ENCODE assay signal across 9 mouse cellular contexts in genomic region chr6:113603993-113604392, GRCm38 (mm10). TPM values are rescaled to one million over a fixed set of nuclear protein-coding genes. Genes with fewer than 3 reads are reported as not detected.
DNase-seq lines count a peak whose midpoint lies in the region; ATAC-seq and TF ChIP-seq lines count a peak whose summit lies in the region.
"Had no signal": no experiment of that assay in that cellular context is flagged by ENCODE, and none has a peak within 500 bp of the region (broad histone marks: within the 10 kb centered on the region; RNA-seq: fewer than 3 reads in every experiment).

No protein-coding gene starts in this region.

- H3K36me3 ChIP-seq in heart, postnatal 0 days (replicated peaks; ENCODE audit: control insufficient read depth, insufficient read depth, low read length): 0 out of 2 replicates have a peak, but pooled peaks cover 11% of the 10 kb centered on the region
- peaks cover 27% of the 10 kb centered on the region for H3K36me3 ChIP-seq in midbrain, embryonic 10.5 days

- peak overlapping the region; percentile 82 for H3K27ac ChIP-seq in heart, postnatal 0 days (ENCODE audit: low read depth)
- peak overlapping the region; percentile 94 for H3K27ac ChIP-seq in midbrain, embryonic 10.5 days (replicated peaks)

- 57% methylated on average over 12 of the region's 12 CpGs for WGBS in heart, postnatal 0 days
- 50% methylated on average over 12 of the region's 12 CpGs for WGBS in midbrain, embryonic 10.5 days

- DNase-seq in heart, postnatal 0 days (ENCODE audit: low spot score): no peak
- no peak for DNase-seq in heart, adult 9 months (ENCODE audit: low spot score in 2 of 2)
- DNase-seq in Muller cell, postnatal 12 days (ENCODE audit: inconsistent ontology term): peak; percentile 6
- DNase-seq in forelimb bud, embryonic 11.5 days (ENCODE audit: low read depth, low spot score): peak; percentile 4
- no peak for DNase-seq in midbrain, embryonic 10.5 days (ENCODE audit: low spot score)
- no peak for DNase-seq in gastrocnemius, postnatal 10 days
- DNase-seq in urinary bladder, postnatal 10 days (ENCODE audit: low spot score): no peak

- H3K4me2 ChIP-seq in heart, postnatal 0 days (ENCODE audit: low read depth, low read length): peak overlapping the region; percentile 63

- no peak for TF ChIP-seq CTCF in heart, postnatal 0 days (IDR thresholded peaks at IDR 0.05; ENCODE audit: low read depth)

- H3K4me1 ChIP-seq in heart, postnatal 0 days (ENCODE audit: control insufficient read depth, insufficient read depth): peaks cover 18% of the 10 kb centered on the region; the same call in 1 of the 2 replicates
- peaks cover 29% of the 10 kb centered on the region for H3K4me1 ChIP-seq in midbrain, embryonic 10.5 days

- H3K4me3 ChIP-seq in heart, postnatal 0 days (ENCODE audit: low read depth, low read length): peak overlapping the region; percentile 65
- peak overlapping the region; percentile 87 for H3K4me3 ChIP-seq in midbrain, embryonic 10.5 days

- TF ChIP-seq EP300 in heart, postnatal 0 days (IDR thresholded peaks at IDR 0.05; ENCODE audit: low read depth): no peak

- no peak for ATAC-seq in heart, postnatal 0 days (ENCODE audit: insufficient read depth, low read depth)
- ATAC-seq in megakaryocyte-erythroid progenitor cell, adult 5-6 weeks (replicated peaks; ENCODE audit: low FRiP score, low TSS enrichment, poor library complexity, severe bottlenecking): no peak

- peak overlapping the region; percentile 74; the same call in 1 of the 2 replicates for H3K9ac ChIP-seq in heart, postnatal 0 days (replicated peaks; ENCODE audit: low read depth, low read length)

- H3K9me3 ChIP-seq in heart, postnatal 0 days (replicated peaks; ENCODE audit: control insufficient read depth, low read length): no peaks in the 10 kb centered on the region
- H3K9me3 ChIP-seq in midbrain, embryonic 10.5 days (replicated peaks): no peaks in the 10 kb centered on the region

- H3K27me3 ChIP-seq in heart, postnatal 0 days (ENCODE audit: control insufficient read depth, insufficient read depth, low read length): no peaks in the 10 kb centered on the region
- no peaks in the 10 kb centered on the region for H3K27me3 ChIP-seq in midbrain, embryonic 10.5 days (ENCODE audit: low read depth, poor library complexity, severe bottlenecking)

RNA-seq across cellular contexts. Expression of gene Brk1, which starts 0.6 kb away (rescaled TPM):
- total RNA-seq in heart, postnatal 0 days (2014; rRNA removed; ENCODE audit: low replicate concordance): 174 and 265 TPM in 2 replicates
- polyA plus RNA-seq in heart, postnatal 0 days (2015; fragmentation: Nextera tagmentation; extraction: Ambion mirVana): 169 and 173 TPM in 2 replicates
- polyA plus RNA-seq in midbrain, embryonic 10.5 days (2016; fragmentation: Nextera tagmentation; extraction: Ambion mirVana): 210 and 217 TPM in 2 replicates
- 136 and 142 TPM in 2 replicates for total RNA-seq in megakaryocyte-erythroid progenitor cell, adult 5-6 weeks (2014; fragmentation: Nextera tagmentation)
- 68.2 and 68.8 TPM in 2 replicates for total RNA-seq in megakaryocyte-erythroid progenitor cell, adult 5-6 weeks (2017)
- total RNA-seq in gastrocnemius, postnatal 10 days (2021): 10 to 100 TPM; 64.2 to 66.3 TPM

RNA-seq across cellular contexts. Expression of gene Fancd2os, which starts 3.5 kb away (rescaled TPM):
- not detected in 2 replicates for total RNA-seq in heart, postnatal 0 days (2014; rRNA removed; ENCODE audit: low replicate concordance)
- not detected in 2 replicates for polyA plus RNA-seq in heart, postnatal 0 days (2015; fragmentation: Nextera tagmentation; extraction: Ambion mirVana)
- polyA plus RNA-seq in midbrain, embryonic 10.5 days (2016; fragmentation: Nextera tagmentation; extraction: Ambion mirVana): 0.17 and 0.52 TPM in 2 replicates
- 0.37 TPM in 1 of 2 replicates, not detected in the other for total RNA-seq in megakaryocyte-erythroid progenitor cell, adult 5-6 weeks (2014; fragmentation: Nextera tagmentation)
- total RNA-seq in megakaryocyte-erythroid progenitor cell, adult 5-6 weeks (2017): not detected in 2 replicates
- not detected for total RNA-seq in gastrocnemius, postnatal 10 days (2021)
- polyA plus RNA-seq: large intestine, adult 2 months had no signal

RNA-seq across cellular contexts. Expression of gene Vhl, which starts 19.8 kb away (rescaled TPM):
- total RNA-seq in heart, postnatal 0 days (2014; rRNA removed; ENCODE audit: low replicate concordance): 23.5 and 24.3 TPM in 2 replicates
- polyA plus RNA-seq in heart, postnatal 0 days (2015; fragmentation: Nextera tagmentation; extraction: Ambion mirVana): 17.2 and 18.0 TPM in 2 replicates
- 44.4 and 45.5 TPM in 2 replicates for polyA plus RNA-seq in midbrain, embryonic 10.5 days (2016; fragmentation: Nextera tagmentation; extraction: Ambion mirVana)
- total RNA-seq in megakaryocyte-erythroid progenitor cell, adult 5-6 weeks (2014; fragmentation: Nextera tagmentation): 12.5 and 15.2 TPM in 2 replicates
- 7.8 and 8.6 TPM in 2 replicates for total RNA-seq in megakaryocyte-erythroid progenitor cell, adult 5-6 weeks (2017)
- 10 to 100 TPM; 10.1 to 13.4 TPM for total RNA-seq in gastrocnemius, postnatal 10 days (2021)

RNA-seq across cellular contexts. Expression of gene Irak2, which starts 34.3 kb away (rescaled TPM):
- total RNA-seq in heart, postnatal 0 days (2014; rRNA removed; ENCODE audit: low replicate concordance): 7.0 and 23.2 TPM in 2 replicates
- polyA plus RNA-seq in heart, postnatal 0 days (2015; fragmentation: Nextera tagmentation; extraction: Ambion mirVana): 5.8 and 6.3 TPM in 2 replicates
- polyA plus RNA-seq in midbrain, embryonic 10.5 days (2016; fragmentation: Nextera tagmentation; extraction: Ambion mirVana): 2.6 and 3.0 TPM in 2 replicates
- total RNA-seq in megakaryocyte-erythroid progenitor cell, adult 5-6 weeks (2014; fragmentation: Nextera tagmentation): 18.6 and 21.6 TPM in 2 replicates
- 30.4 and 37.3 TPM in 2 replicates for total RNA-seq in megakaryocyte-erythroid progenitor cell, adult 5-6 weeks (2017)
- total RNA-seq in gastrocnemius, postnatal 10 days (2021): 1 to 10 TPM; 6.3 to 7.2 TPM

Comparison
In these comparisons a context has a peak if more than half of its experiments do, and no peak if none do; other contexts are left out.
1. DNase-seq: peak in Muller cell, postnatal 12 days (single experiment) and forelimb bud, embryonic 11.5 days (single experiment); none in heart, postnatal 0 days (single experiment), heart, adult 9 months (0 of 2), midbrain, embryonic 10.5 days (single experiment), gastrocnemius, postnatal 10 days (single experiment) and urinary bladder, postnatal 10 days (single experiment).